ENCODE assay signal across 28 mouse cellular contexts in genomic region chr7:30436879-30437278, GRCm38 (mm10). TPM values are rescaled to one million over a fixed set of nuclear protein-coding genes. Genes with fewer than 3 reads are reported as not detected.
DNase-seq lines count a peak whose midpoint lies in the region; ATAC-seq and TF ChIP-seq lines count a peak whose summit lies in the region.
"Had no signal": no experiment of that assay in that cellular context is flagged by ENCODE, and none has a peak within 500 bp of the region (broad histone marks: within the 10 kb centered on the region; RNA-seq: fewer than 3 reads in every experiment).

No protein-coding gene starts in this region.

- no peak overlapping the region for H3K4me2 ChIP-seq in midbrain, embryonic 14.5 days (ENCODE audit: low read length)
- H3K4me2 ChIP-seq in midbrain, embryonic 11.5 days: no peak overlapping the region
- H3K4me2 ChIP-seq: limb, embryonic 12.5 days; liver, embryonic 13.5 days; midbrain, embryonic 15.5 days; neural tube, embryonic 15.5 days had no signal

- ATAC-seq in midbrain, embryonic 14.5 days (ENCODE audit: low FRiP score, low TSS enrichment): no peak
- ATAC-seq in midbrain, embryonic 11.5 days (ENCODE audit: low FRiP score): no peak
- 0 out of 2 replicates have a peak, but pooled peaks have one; percentile 43 for ATAC-seq in common myeloid progenitor, adult 5-6 weeks (replicated peaks; ENCODE audit: low read depth, poor library complexity, severe bottlenecking)
- ATAC-seq in megakaryocyte progenitor cell, adult 5-6 weeks (replicated peaks; ENCODE audit: poor library complexity): 0 out of 2 replicates have a peak, but pooled peaks have one; percentile 35
- ATAC-seq: forebrain, embryonic 14.5 days; hindbrain, postnatal 0 days; midbrain, embryonic 15.5 days had no signal

- H3K4me3 ChIP-seq in midbrain, embryonic 14.5 days (replicated peaks; ENCODE audit: low read depth, low read length): no peak overlapping the region
- H3K4me3 ChIP-seq in midbrain, embryonic 11.5 days (ENCODE audit: low read depth, low read length): no peak overlapping the region
- peak overlapping the region; percentile 88 for H3K4me3 ChIP-seq in E14TG2a.4 (replicated peaks; ENCODE audit: low read length)
- H3K4me3 ChIP-seq: hindbrain, embryonic 10.5 days; limb, embryonic 12.5 days; liver, embryonic 13.5 days; midbrain, embryonic 15.5 days; myocyte; neural tube, embryonic 15.5 days had no signal

- TF ChIP-seq CTCF in E14TG2a.4 (conservative IDR thresholded peaks at IDR 0.05; ENCODE audit: low read length): no peak

- peaks cover 80% of the 10 kb centered on the region for H3K36me3 ChIP-seq in midbrain, embryonic 14.5 days (ENCODE audit: control insufficient read depth, insufficient read depth, low read length)
- 0 out of 2 replicates have a peak, but pooled peaks cover 3% of the 10 kb centered on the region for H3K36me3 ChIP-seq in midbrain, embryonic 11.5 days (ENCODE audit: control insufficient read depth, insufficient read depth, low read length)
- H3K36me3 ChIP-seq in E14TG2a.4 (ENCODE audit: insufficient read depth, low read length): peaks cover 65% of the 10 kb centered on the region
- H3K36me3 ChIP-seq: liver, embryonic 13.5 days had no signal

- WGBS in midbrain, embryonic 14.5 days: 29% methylated on average over 10 of the region's 10 CpGs
- WGBS in midbrain, embryonic 11.5 days: 23% methylated on average over 10 of the region's 10 CpGs

- no peak overlapping the region for H3K9ac ChIP-seq in midbrain, embryonic 14.5 days (replicated peaks; ENCODE audit: low read length)
- no peak overlapping the region for H3K9ac ChIP-seq in midbrain, embryonic 11.5 days (ENCODE audit: low read length)
- H3K9ac ChIP-seq: limb, embryonic 12.5 days; liver, embryonic 13.5 days; midbrain, embryonic 15.5 days; neural tube, embryonic 15.5 days had no signal

- DNase-seq in midbrain, embryonic 14.5 days: peak; percentile 24
- no peak for DNase-seq in midbrain, embryonic 11.5 days (ENCODE audit: low spot score, missing footprints)
- no peak for DNase-seq in right cerebral cortex, postnatal 14 days
- no peak for DNase-seq in MN1 (ENCODE audit: low spot score)
- no peak for DNase-seq in layer of hippocampus, adult 9-10 months (ENCODE audit: low spot score)
- DNase-seq: adrenal gland, postnatal 25 days; cerebellum, adult 18-20 months; gastrocnemius, postnatal 25 days; kidney, adult 8-10 months; kidney, postnatal 36 days; liver, embryonic 13.5 days; right cerebral cortex, postnatal 25 days; thymus, adult 2 months had no signal

- H3K27ac ChIP-seq in midbrain, embryonic 14.5 days (replicated peaks; ENCODE audit: low read depth, low read length): no peak overlapping the region
- no peak overlapping the region for H3K27ac ChIP-seq in midbrain, embryonic 11.5 days (ENCODE audit: low read depth, low read length)
- H3K27ac ChIP-seq: hindbrain, embryonic 10.5 days; hindbrain, postnatal 0 days; limb, embryonic 12.5 days; liver, embryonic 13.5 days; macrophage; midbrain, embryonic 15.5 days; neural tube, embryonic 15.5 days had no signal

- H3K4me1 ChIP-seq in midbrain, embryonic 14.5 days (ENCODE audit: control insufficient read depth, insufficient read depth, low read length): no peaks in the 10 kb centered on the region
- no peaks in the 10 kb centered on the region for H3K4me1 ChIP-seq in midbrain, embryonic 11.5 days (ENCODE audit: control insufficient read depth, insufficient read depth, low read length)
- peaks cover 94% of the 10 kb centered on the region for H3K4me1 ChIP-seq in E14TG2a.4 (replicated peaks; ENCODE audit: low read depth, low read length)
- H3K4me1 ChIP-seq: limb, embryonic 12.5 days; liver, embryonic 13.5 days had no signal

- no peaks in the 10 kb centered on the region for H3K27me3 ChIP-seq in midbrain, embryonic 14.5 days (ENCODE audit: control insufficient read depth, insufficient read depth, low read length)
- no peaks in the 10 kb centered on the region for H3K27me3 ChIP-seq in midbrain, embryonic 11.5 days (ENCODE audit: control insufficient read depth, insufficient read depth, low read length)
- H3K27me3 ChIP-seq in E14TG2a.4 (ENCODE audit: insufficient read depth, low read length): no peaks in the 10 kb centered on the region
- H3K27me3 ChIP-seq: midbrain, embryonic 15.5 days; neural tube, embryonic 15.5 days had no signal

- H3K9me3 ChIP-seq in midbrain, embryonic 14.5 days (ENCODE audit: control insufficient read depth, low read length): no peaks in the 10 kb centered on the region
- H3K9me3 ChIP-seq in midbrain, embryonic 11.5 days (ENCODE audit: control insufficient read depth, low read length): no peaks in the 10 kb centered on the region
- H3K9me3 ChIP-seq in E14TG2a.4 (ENCODE audit: low read length): no peaks in the 10 kb centered on the region
- H3K9me3 ChIP-seq: hindbrain, embryonic 10.5 days; limb, embryonic 12.5 days; liver, embryonic 13.5 days; midbrain, embryonic 15.5 days; neural tube, embryonic 15.5 days had no signal

RNA-seq across cellular contexts. Expression of gene Aplp1, which starts 8.5 kb away (rescaled TPM):
- 662 and 710 TPM in 2 replicates for polyA plus RNA-seq in midbrain, embryonic 14.5 days (2014; fragmentation: Nextera tagmentation; extraction: Ambion mirVana)
- 128 and 134 TPM in 2 replicates for polyA plus RNA-seq in midbrain, embryonic 11.5 days (2014; fragmentation: Nextera tagmentation; extraction: Ambion mirVana)
- total RNA-seq in common myeloid progenitor, adult 5-6 weeks (2017): not detected in 2 replicates
- not detected in 2 replicates for total RNA-seq in megakaryocyte progenitor cell, adult 5-6 weeks (2015)
- total RNA-seq in megakaryocyte progenitor cell, adult 5-6 weeks (2017): not detected in 2 replicates

RNA-seq across cellular contexts. Expression of gene Nfkbid, which starts 15.3 kb away (rescaled TPM):
- polyA plus RNA-seq in midbrain, embryonic 14.5 days (2014; fragmentation: Nextera tagmentation; extraction: Ambion mirVana): 1.4 and 2.3 TPM in 2 replicates
- polyA plus RNA-seq in midbrain, embryonic 11.5 days (2014; fragmentation: Nextera tagmentation; extraction: Ambion mirVana): 0.63 and 1.2 TPM in 2 replicates
- 9.0 and 13.0 TPM in 2 replicates for total RNA-seq in common myeloid progenitor, adult 5-6 weeks (2017)
- 14.1 and 24.0 TPM in 2 replicates for total RNA-seq in megakaryocyte progenitor cell, adult 5-6 weeks (2015)
- total RNA-seq in megakaryocyte progenitor cell, adult 5-6 weeks (2017): 5.3 and 13.7 TPM in 2 replicates

RNA-seq across cellular contexts. Expression of gene Hcst, which starts 17.2 kb away (rescaled TPM):
- 0.58 TPM in 1 of 2 replicates, not detected in the other for polyA plus RNA-seq in midbrain, embryonic 14.5 days (2014; fragmentation: Nextera tagmentation; extraction: Ambion mirVana)
- polyA plus RNA-seq in midbrain, embryonic 11.5 days (2014; fragmentation: Nextera tagmentation; extraction: Ambion mirVana): 0.43 and 0.45 TPM in 2 replicates
- 9.4 and 11.9 TPM in 2 replicates for total RNA-seq in common myeloid progenitor, adult 5-6 weeks (2017)
- total RNA-seq in megakaryocyte progenitor cell, adult 5-6 weeks (2015): 28.1 and 30.3 TPM in 2 replicates
- 10.0 and 12.7 TPM in 2 replicates for total RNA-seq in megakaryocyte progenitor cell, adult 5-6 weeks (2017)
- total RNA-seq: gastrocnemius, postnatal 25 days; hindbrain, postnatal 0 days had no signal
- polyA plus RNA-seq: C2C12; limb, embryonic 12.5 days; myocyte had no signal

RNA-seq across cellular contexts. Expression of gene Kirrel2, which starts 20.6 kb away (rescaled TPM):
- polyA plus RNA-seq in midbrain, embryonic 14.5 days (2014; fragmentation: Nextera tagmentation; extraction: Ambion mirVana): 5.0 and 5.7 TPM in 2 replicates
- polyA plus RNA-seq in midbrain, embryonic 11.5 days (2014; fragmentation: Nextera tagmentation; extraction: Ambion mirVana): 0.58 and 0.61 TPM in 2 replicates
- not detected in 2 replicates for total RNA-seq in common myeloid progenitor, adult 5-6 weeks (2017)
- not detected in 2 replicates for total RNA-seq in megakaryocyte progenitor cell, adult 5-6 weeks (2015)
- not detected in 2 replicates for total RNA-seq in megakaryocyte progenitor cell, adult 5-6 weeks (2017)
- total RNA-seq: adrenal gland, postnatal 25 days; gastrocnemius, postnatal 25 days had no signal
- polyA plus RNA-seq: C2C12; lung, embryonic 16.5 days; macrophage; myocyte had no signal

RNA-seq across cellular contexts. Expression of gene Nphs1, which starts 21.2 kb away (rescaled TPM):
- 0.74 and 1.4 TPM in 2 replicates for polyA plus RNA-seq in midbrain, embryonic 14.5 days (2014; fragmentation: Nextera tagmentation; extraction: Ambion mirVana)
- polyA plus RNA-seq in midbrain, embryonic 11.5 days (2014; fragmentation: Nextera tagmentation; extraction: Ambion mirVana): not detected in 2 replicates
- 0.19 and 1.8 TPM in 2 replicates for total RNA-seq in common myeloid progenitor, adult 5-6 weeks (2017)
- 0.27 TPM in 1 of 2 replicates, not detected in the other for total RNA-seq in megakaryocyte progenitor cell, adult 5-6 weeks (2015)
- total RNA-seq in megakaryocyte progenitor cell, adult 5-6 weeks (2017): 0.58 and 0.95 TPM in 2 replicates
- total RNA-seq: adrenal gland, postnatal 25 days; gastrocnemius, postnatal 25 days had no signal
- polyA plus RNA-seq: embryonic facial prominence, embryonic 11.5 days; heart, postnatal 0 days; limb, embryonic 12.5 days; lung, embryonic 16.5 days; macrophage had no signal

Comparison
In these comparisons a context has a peak if more than half of its experiments do, and no peak if none do; other contexts are left out.
1. ATAC-seq: peak in common myeloid progenitor, adult 5-6 weeks (single experiment) and megakaryocyte progenitor cell, adult 5-6 weeks (single experiment); none in midbrain, embryonic 14.5 days (single experiment) and midbrain, embryonic 11.5 days (single experiment).